Mouse (Mus musculus) macrophage (primary cell): ENCODE measurements around the gene Gm42715. TPM values are rescaled to one million over a fixed set of nuclear protein-coding genes. Genes with fewer than 3 reads are reported as not detected.

Experiments
- H3K27ac ChIP-seq: fragments of 350-480 bp; formaldehyde crosslinking; 2 replicates; pipeline ENCODE4 v1.9.0; 2021
- H3K36me3 ChIP-seq: fragments of 350-480 bp; formaldehyde crosslinking; 2 replicates; pipeline ENCODE4 v1.9.0; 2021; ENCODE audit errors: inconsistent target
- H3K4me3 ChIP-seq: fragments of 350-480 bp; formaldehyde crosslinking; 2 replicates; pipeline ENCODE4 v1.9.0; 2021; ENCODE audit errors: inconsistent target
- H3K79me2 ChIP-seq: fragments of 350-480 bp; formaldehyde crosslinking; 2 replicates; pipeline ENCODE4 v1.9.0; 2021; ENCODE audit errors: inconsistent target
- WGBS: methylation state at CpG from one replicate; pipeline ENCODE4 v1.1.7; 2026; ENCODE audit warnings: inconsistent platforms; ENCODE audit not compliant: missing documents; 5-methylcytosine and 5-hydroxymethylcytosine counted together
- polyA plus RNA-seq: library from polyadenylated mRNA; stranded (reverse); fragments of 250-400 nt; gene quantifications from 3 replicates; pipeline ENCODE4 v1.2.4, GENCODE M21; 2018; ENCODE audit warnings: inconsistent platforms
- total RNA-seq, 78 experiments: library from RNA; depleted of rRNA; stranded (reverse); fragments of 250-400 nt; gene quantifications; 1 replicate in 9 of 78; 2 replicates in 24 of 78; 3 replicates in 43 of 78; 4 replicates in 2 of 78; pipeline ENCODE4 v1.2.4; 2018; ENCODE audit warnings: inconsistent platforms in 56 of 78

Gm42715 gene
- total RNA-seq (2018; cell fraction: chromatin; rRNA removed), result 100 to 1,000 TPM in 2 of 26 experiments, 10 to 100 TPM in 24; 46.2 to 102 (median 81.0) TPM
- total RNA-seq (2018; cell fraction: cytosol; rRNA removed), result 10 to 100 TPM; 17.0 to 32.6 (median 21.8) TPM
- total RNA-seq (2018; cell fraction: nucleus; rRNA removed), result 100 to 1,000 TPM in 1 of 26 experiments, 10 to 100 TPM in 25; 27.1 to 105 (median 69.9) TPM
- 13.1 to 13.5 TPM (median 13.2 TPM) in 3 replicates for polyA plus RNA-seq

DNA sequence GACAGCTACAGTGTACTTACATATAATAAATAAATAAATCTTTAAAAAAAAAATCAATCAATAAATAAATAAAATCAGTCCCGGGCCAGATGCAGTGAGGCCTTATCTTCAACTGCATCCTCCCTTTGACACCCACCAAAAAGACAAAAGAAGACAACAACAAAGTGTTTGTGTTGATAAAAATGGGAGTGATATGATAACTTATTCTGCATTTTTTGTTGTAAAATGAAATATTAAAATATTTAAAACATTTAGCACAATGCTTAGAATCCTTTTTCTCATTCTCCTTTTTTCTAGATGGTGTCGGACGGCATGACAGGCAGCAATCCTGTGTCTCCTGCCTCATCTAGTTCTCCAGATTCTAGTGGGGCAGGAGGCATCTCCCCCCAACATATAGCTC is at the start of gene Gm42715:
Gene Gm42715 (plus strand): TSS at position 301 of the 400 bp plus-strand sequence.
- no peak within 1 kb of the TSS for H3K4me3 ChIP-seq
- H3K79me2 ChIP-seq, result peaks cover 86% of the 10 kb centered on the region
- H3K36me3 ChIP-seq, result peaks cover 73% of the 10 kb centered on the region
- no peak within 1 kb of the TSS for H3K27ac ChIP-seq
- WGBS, result 100% methylated on average over 3 of the region's 3 CpGs

DNA sequence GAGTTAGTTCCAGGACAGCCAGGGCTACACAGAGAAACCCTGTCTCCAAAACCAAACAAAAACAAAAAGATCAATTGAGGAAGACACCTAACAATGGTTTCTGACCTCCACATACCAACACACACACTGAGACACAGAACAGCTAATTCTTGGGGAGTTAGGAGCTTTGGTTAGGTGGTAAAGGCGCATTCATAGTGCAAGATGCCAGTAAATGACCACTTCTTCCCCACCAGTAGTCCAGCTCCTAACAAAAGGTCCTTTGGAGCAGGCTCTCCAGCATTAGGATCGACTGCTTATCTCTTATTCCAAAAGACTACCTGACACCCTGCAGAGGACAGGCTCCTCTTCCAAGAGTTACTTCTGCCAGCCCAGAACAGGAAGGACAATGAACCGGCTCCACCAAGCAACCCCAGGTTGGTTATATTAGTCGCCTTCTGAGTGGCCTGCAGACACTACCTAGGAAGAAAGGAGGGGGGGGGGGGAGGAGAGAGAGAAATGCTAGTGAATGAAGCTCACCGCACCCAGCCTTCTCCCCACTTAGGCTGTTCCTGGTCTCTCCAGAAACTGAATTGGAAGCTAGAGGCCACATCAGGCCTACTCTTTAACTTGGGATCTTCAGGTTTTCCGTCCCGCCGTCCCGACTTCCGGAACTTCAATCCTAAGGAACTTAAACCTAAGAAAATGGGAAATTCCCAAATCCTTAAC is 49.2 kb upstream of the Gm42715 start:
- Histone ChIP-seq H3K36me3 (peaks cover 21% of the 10 kb centered on the region), H3K4me3 (peak overlapping the region; percentile 90), H3K27ac (peak overlapping the region; percentile 85), H3K79me2 (peaks cover 48% of the 10 kb centered on the region)
- WGBS, result 14% methylated on average over 10 of the region's 10 CpGs

DNA sequence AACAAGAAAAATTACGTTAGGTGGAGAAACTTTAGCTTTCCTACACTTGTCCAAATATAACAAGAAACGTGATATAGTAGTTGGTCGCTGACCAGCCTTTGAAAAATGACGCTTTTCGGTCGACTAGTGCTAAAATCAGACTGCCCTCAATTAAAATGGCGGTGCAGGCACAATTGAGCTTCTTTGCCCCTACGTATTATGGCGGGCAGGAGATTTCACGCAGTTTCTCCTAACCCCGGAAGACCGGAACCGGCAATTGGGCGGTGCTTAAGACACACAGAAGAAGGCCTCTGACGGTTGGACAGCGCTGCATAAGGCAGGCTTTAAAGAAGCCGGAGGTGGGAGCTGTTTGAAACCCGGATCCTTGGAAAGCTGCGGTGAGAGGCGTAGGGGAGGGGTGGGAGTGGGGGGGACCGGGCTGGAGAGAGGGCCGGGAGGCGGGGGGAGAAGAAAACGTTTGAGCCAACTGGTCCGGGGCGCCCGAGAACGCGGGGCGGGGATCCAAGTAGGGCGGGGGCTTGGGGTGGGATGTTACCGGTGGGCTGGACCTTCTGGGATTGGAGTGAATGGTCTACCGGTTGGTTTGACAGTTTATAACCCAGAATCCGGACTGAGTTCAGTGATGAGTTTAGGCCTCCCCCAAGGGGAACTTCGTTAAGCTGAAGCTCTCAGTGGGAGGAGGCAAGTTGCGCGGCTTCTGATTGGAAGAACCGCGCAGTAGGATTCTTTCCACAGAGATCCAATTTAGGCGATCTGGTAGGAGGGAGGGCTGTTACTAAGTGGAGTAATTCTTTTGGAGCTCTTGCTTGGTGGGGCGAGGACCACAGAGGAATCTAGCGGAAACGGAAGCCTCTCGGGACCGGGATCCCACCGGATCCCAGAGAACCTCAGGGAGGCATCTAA is 48.4 kb upstream of the Gm42715 start:
- peaks cover 57% of the 10 kb centered on the region for H3K79me2 ChIP-seq
- under 1% methylated on average over 40 of the region's 46 CpGs for WGBS
- peaks cover 29% of the 10 kb centered on the region for H3K36me3 ChIP-seq
- H3K4me3 ChIP-seq, result peak overlapping the region; percentile 90
- peak overlapping the region; percentile 85 for H3K27ac ChIP-seq

DNA sequence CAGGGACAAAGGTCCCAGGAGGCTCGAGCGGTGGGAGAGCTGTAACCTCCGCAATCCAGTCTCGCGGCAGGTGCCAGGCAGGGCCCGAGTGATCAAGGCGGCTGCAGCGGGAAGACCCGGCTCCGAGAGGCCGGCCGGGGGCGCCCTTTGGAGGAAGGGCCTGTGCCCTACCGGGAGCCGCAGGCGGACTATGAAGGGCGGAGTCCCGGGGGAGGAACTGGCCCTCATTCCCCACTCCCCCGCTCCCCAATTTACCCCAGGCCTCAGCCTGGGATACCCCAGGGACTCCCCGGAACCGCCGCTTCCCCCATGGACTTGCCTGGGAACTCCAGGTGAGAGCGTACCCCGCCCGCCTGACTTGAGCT is 47.8 kb upstream of the Gm42715 start:
- Histone ChIP-seq H3K36me3 (peaks cover 36% of the 10 kb centered on the region), H3K79me2 (peaks cover 58% of the 10 kb centered on the region), H3K4me3 (peak overlapping the region; percentile 90), H3K27ac (peak overlapping the region; percentile 85)
- WGBS, result 0% methylated on average over 20 of the region's 25 CpGs

DNA sequence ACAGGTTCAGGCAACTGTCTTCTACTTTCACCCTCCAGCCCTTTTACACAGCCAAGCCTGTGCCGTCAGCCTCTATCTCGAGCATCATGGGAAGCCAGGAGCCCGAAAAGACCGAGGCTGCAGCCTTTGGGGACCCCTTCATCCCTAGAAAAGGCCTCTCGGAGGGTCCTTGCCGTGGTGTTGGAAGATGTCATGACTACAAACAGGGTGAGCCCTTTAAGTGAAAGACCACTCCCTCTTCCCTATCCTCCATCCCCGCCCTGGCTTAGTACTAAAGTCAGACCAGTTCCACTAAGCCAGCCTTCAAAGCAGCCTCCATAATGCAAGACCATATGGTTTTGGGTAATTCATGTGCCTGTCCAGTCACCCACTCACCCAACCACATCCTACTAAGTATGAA is 47.3 kb upstream of the Gm42715 start:
- Histone ChIP-seq H3K79me2 (peaks cover 58% of the 10 kb centered on the region), H3K4me3 (peak overlapping the region; percentile 90), H3K27ac (peak overlapping the region; percentile 85), H3K36me3 (peaks cover 37% of the 10 kb centered on the region)
- WGBS, result 13% methylated on average over 7 of the region's 7 CpGs

DNA sequence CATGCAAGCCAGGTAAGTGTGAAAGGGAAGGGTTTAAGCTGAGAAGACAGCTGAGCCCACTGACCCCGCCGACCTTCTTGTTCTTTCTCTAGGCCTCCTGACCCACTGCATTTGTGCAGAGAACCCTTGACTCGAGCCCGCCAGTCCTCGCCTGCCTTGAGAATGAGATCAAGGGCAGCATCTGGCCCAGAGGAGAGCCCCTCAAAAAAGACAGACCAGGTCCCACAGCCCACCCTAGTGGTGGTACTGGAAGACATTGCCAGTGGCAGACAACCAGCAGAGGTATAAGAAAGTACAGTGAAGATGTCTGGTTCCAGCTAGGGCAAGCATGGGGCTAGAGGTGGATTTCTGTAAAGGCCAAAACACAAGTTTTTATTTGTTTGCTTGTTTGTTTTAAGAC is 45.7 kb upstream of the Gm42715 start:
- WGBS, result 95% methylated on average over 5 of the region's 5 CpGs
- no peak overlapping the region for H3K4me3 ChIP-seq

DNA sequence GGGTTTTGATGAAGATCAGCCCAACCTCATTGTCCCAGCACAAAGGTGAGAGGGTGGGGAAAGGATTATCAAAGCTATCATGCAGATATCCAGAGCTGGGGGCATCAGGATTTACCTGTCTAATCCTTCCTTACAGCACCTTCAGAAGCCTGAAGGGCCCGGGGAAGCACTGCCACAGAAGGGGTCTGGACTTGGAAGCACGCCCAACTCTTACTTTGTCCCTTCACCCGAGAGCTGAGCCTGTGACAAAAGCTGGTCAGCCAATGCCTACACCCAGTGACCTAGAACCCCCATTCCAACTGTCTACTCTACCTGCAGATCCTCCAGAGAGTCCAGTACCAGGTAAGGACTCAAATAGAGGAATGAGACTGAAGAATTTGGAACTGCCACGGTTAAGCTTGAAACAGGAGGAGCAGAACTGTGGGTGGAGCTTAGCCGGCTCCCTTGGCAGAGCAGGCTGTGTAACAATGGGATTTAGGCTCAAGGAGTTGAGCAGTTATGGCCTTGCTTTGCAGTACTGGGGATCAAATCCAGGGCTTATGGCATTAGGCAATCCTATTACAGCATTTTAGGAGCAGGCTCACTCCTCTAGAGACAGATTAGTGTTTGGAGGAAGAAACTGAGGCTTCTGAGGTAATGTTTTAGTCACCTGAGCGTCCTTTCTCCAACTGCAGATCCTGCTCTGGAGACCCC is 44.9 kb upstream of the Gm42715 start:
- 93% methylated on average over 6 of the region's 6 CpGs for whole genome bisulfite sequencing
- Histone ChIP-seq H3K36me3 (peaks cover 37% of the 10 kb centered on the region), H3K79me2 (peaks cover 54% of the 10 kb centered on the region), H3K27ac (no peak overlapping the region), H3K4me3 (no peak overlapping the region)

More for the DNA sequence above, 45.7 kb upstream of the Gm42715 start:
- Histone ChIP-seq H3K36me3 (peaks cover 37% of the 10 kb centered on the region), H3K27ac (no peak overlapping the region), H3K79me2 (peaks cover 58% of the 10 kb centered on the region)

DNA sequence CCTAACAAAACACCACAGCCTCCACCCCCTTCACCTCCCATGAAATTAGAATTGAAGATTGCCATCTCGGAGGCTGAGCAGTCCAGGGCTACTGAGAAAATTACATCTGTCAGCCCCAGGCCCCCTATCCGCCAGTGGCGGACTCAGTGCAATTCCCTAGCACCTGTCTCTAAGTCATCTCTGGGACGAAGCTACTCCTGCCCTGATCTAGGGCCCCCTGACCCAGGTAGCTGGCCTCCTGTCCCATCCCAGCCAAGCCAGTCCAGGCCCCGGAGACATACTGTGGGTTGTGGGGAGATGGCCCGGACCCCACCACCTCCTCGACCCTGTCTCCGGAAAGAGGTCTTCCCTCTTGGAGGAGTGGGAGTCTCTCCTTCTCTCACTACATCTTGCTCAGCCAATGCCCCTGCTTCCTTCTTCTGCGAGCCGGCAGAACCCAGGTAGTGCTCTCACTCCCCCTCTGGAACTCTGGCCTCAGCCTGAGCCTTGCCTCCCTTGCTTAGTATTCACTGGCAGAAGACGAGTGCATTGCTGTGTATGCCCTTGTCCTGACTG is 44.1 kb upstream of the Gm42715 start:
- H3K27ac ChIP-seq, result no peak overlapping the region
- WGBS, result 95% methylated on average over 11 of the region's 11 CpGs
- no peak overlapping the region for H3K4me3 ChIP-seq
- H3K79me2 ChIP-seq, result peaks cover 54% of the 10 kb centered on the region
- H3K36me3 ChIP-seq, result peaks cover 37% of the 10 kb centered on the region

DNA sequence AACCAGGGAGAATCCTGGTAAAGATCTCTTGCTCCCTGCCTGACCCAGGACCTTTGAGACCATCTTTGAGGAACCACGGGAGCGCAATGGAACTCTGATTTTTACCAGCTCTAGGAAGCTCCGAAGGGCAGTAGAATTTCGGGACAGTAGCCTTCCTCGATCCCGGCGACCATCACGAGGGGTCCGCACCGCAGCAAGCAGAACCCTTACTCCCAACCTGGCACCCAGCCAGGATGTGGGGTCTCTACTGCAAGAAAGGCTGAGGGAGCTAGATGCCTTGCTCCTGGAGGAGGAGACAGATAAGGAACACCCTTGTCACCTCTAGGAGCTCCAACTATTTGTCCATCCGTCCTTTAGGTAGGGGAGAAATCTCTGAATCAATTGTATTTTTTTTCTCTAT is 43.0 kb upstream of the Gm42715 start:
- H3K36me3 ChIP-seq, result peaks cover 37% of the 10 kb centered on the region
- H3K4me3 ChIP-seq, result no peak overlapping the region
- no peak overlapping the region for H3K27ac ChIP-seq
- peaks cover 64% of the 10 kb centered on the region for H3K79me2 ChIP-seq
- WGBS, result 93% methylated on average over 11 of the region's 11 CpGs

DNA sequence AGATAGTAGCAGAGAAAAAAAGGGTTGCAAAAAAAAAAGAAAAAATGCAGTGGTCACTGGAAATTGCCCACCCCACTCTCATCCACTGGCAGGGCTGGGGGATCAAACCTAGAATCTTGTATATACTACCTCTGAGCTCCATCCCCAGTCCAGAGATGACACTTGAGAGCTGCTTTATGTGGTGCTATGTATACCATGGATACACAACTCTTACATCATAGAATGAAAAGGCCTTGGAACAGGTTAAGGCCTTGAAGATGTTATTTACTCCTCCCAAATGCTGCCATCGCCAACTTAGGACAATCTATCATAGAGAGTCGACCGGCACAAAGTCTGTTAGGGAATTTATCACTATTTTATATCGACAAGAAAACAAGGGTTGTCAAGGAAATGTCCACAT is 42.5 kb upstream of the Gm42715 start:
- Histone ChIP-seq H3K4me3 (peak overlapping the region; percentile 60), H3K79me2 (peaks cover 69% of the 10 kb centered on the region), H3K27ac (peak overlapping the region; percentile 98), H3K36me3 (peaks cover 41% of the 10 kb centered on the region)
- WGBS, result 77% methylated on average over 4 of the region's 4 CpGs

DNA sequence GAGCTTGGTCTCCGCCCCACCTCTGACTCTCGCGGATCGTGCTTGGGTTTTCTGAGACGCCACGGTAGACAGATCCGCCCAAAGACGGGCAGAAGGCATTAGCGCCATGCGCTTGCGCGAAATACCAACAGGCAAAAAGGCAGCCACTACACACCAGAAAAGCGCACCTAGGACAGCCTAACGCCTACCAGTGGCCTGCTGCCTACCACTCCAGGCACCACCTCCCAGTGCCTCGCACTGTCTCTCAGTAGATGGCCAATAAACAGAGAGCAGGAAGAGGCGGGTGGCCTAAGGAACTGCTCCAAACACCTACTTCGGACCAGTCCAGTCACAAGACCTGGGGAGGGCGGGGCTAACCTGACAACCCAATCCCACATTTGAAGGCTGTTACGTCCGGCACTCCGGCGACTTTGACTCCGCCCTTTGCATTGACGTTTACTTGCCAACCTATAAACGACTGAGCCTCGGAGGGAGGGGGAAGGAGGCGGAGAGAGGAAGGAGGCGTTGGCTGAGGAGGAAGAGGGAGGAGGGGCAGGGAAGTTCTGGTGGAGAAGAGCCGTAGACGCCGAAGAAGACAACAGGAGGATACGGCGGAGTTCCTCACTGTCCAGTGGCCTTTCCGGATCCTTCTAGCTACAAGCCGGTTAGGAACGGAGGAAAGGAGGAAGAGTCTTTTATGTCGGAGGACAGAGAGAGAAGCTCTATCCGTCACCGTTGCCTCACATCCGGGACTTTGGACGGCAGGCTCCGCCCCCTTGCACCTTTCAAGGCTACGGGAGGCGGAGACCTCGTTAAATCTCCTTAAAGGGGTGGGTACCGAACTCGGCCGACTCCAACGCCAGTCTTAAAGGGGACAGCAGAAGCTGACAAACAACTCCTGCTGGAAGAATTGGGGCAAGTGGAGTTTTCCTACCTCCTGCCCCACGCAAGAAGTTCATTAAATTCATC is 41.4 kb upstream of the Gm42715 start:
- H3K4me3 ChIP-seq, result peak overlapping the region; percentile 60
- WGBS, result 1% methylated on average over 50 of the region's 50 CpGs
- peaks cover 53% of the 10 kb centered on the region for H3K36me3 ChIP-seq
- H3K79me2 ChIP-seq, result peaks cover 69% of the 10 kb centered on the region
- H3K27ac ChIP-seq, result peak overlapping the region; percentile 98

DNA sequence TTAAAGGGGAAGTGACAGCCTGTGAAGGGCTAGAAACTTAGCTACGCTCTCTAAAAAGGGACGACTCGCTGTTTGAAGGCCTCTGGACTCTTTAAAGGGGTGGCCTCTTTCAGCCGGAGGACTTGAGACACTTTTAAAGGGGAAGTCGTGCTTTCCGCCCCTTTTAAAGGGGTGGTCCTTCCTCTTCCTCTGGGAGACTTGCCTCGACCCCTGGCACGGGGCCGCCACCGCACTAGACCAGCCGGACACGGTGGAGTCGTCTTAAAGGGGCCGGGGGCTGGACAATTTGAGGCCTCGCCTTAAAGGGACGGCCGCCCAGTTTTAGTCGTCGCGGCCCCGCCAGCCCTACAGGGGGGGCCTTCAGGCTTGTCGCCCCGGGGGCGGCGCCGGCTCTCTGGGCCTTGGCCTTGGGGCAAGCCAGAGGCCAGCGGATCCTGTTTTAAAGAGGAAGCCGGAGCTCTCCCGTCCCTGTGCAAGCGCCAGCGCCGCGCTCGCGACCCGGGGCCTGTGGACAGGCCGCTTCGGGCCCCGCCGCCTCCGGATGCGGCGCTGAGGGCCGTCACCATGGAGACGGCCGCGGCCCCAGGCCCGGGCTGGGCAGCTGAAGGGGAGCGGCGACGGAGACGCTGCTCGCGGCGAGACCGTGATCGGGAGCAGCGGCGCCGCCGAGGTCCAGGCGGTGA is 40.6 kb upstream of the Gm42715 start, which contains the start of gene Fbrs:
Gene Fbrs (plus strand): TSS at position 565 of the 683 bp plus-strand sequence.
- Histone ChIP-seq H3K4me3 (peak within 1 kb of the TSS; percentile 96), H3K36me3 (peaks cover 53% of the 10 kb centered on the region), H3K79me2 (peaks cover 69% of the 10 kb centered on the region), H3K27ac (peak within 1 kb of the TSS; percentile 98)
- under 1% methylated on average over 57 of the region's 62 CpGs for whole genome bisulfite sequencing
